Mouse (Mus musculus): ENCODE data around the gene Atxn7l1.

GRCm38 (mm10) chr12:33225978-33226377 is 78.5 kb downstream of the Atxn7l1 start:
- TF ChIP-seq CTCF (IDR thresholded peaks at IDR 0.05; ENCODE audit: control insufficient read depth, insufficient read depth, insufficient replicate concordance, low read depth, low read length) (no peak), POLR2A (IDR thresholded peaks at IDR 0.05; ENCODE audit: control insufficient read depth, low read depth, low read length) (no peak)
